Mouse (Mus musculus): ENCODE data around the gene Rgp1. TPM values are rescaled to one million over a fixed set of nuclear protein-coding genes. Genes with fewer than 3 reads are reported as not detected.

The Rgp1 gene
- polyA plus RNA-seq, 1 experiment = 28.6 TPM

GRCm38 (mm10) chr4:43552437-43552836, 26.1 kb upstream of the Rgp1 start:
- H3K4me3 ChIP-seq = no peak overlapping the region
- H3K79me2 ChIP-seq (ENCODE audit: control insufficient read depth, insufficient read depth) = peaks cover 13% of the 10 kb centered on the region
- H3K27me3 ChIP-seq (ENCODE audit: control insufficient read depth, insufficient read depth, insufficient read length) = no peaks in the 10 kb centered on the region
- no peak overlapping the region for H3ac ChIP-seq (ENCODE audit: control insufficient read depth, insufficient read length)
- no peak overlapping the region for H3K4me2 ChIP-seq (ENCODE audit: low read depth)
- H3K36me3 ChIP-seq (ENCODE audit: control insufficient read depth, insufficient read depth) = peaks cover 84% of the 10 kb centered on the region
- no peak for TF ChIP-seq USF1 (IDR thresholded peaks at IDR 0.05; ENCODE audit: low read depth)
- TF ChIP-seq MYOD1 (IDR thresholded peaks at IDR 0.05; ENCODE audit: control insufficient read depth in 1 of 3, insufficient read length in 2 of 3, low read depth in 2 of 3) = peak in 1 of 3 experiments; percentile 34

- Histone ChIP-seq H3K36me3 (ENCODE audit: control insufficient read depth, insufficient read depth) (peaks cover 78% of the 10 kb centered on the region), H3K4me2 (ENCODE audit: low read depth) (no peak overlapping the region), H3K79me2 (ENCODE audit: control insufficient read depth, insufficient read depth) (peaks cover 28% of the 10 kb centered on the region), H3ac (ENCODE audit: control insufficient read depth, insufficient read length) (no peak overlapping the region), H3K27me3 (ENCODE audit: control insufficient read depth, insufficient read depth, insufficient read length) (no peaks in the 10 kb centered on the region), H3K4me3 (no peak overlapping the region)
- no peak for TF ChIP-seq TCF3 (IDR thresholded peaks at IDR 0.05; ENCODE audit: insufficient read length, low read depth)
- TF ChIP-seq POLR2AphosphoS2 (IDR thresholded peaks at IDR 0.05; ENCODE audit: insufficient read length, low read depth) = peak; percentile 25
Measured at GRCm38 (mm10) chr4:43553891-43554290, 24.6 kb upstream of the Rgp1 start.

GRCm38 (mm10) chr4:43555926-43556325, 22.6 kb upstream of the Rgp1 start:
- Histone ChIP-seq H3K79me2 (ENCODE audit: control insufficient read depth, insufficient read depth) (peaks cover 39% of the 10 kb centered on the region), H3ac (ENCODE audit: control insufficient read depth, insufficient read length) (no peak overlapping the region), H3K36me3 (ENCODE audit: control insufficient read depth, insufficient read depth) (peaks cover 59% of the 10 kb centered on the region), H3K4me2 (ENCODE audit: low read depth) (no peak overlapping the region), H3K27me3 (ENCODE audit: control insufficient read depth, insufficient read depth, insufficient read length) (no peaks in the 10 kb centered on the region), H3K4me3 (no peak overlapping the region)
- TF ChIP-seq TCF12 (IDR thresholded peaks at IDR 0.05; ENCODE audit: insufficient read depth, poor library complexity, severe bottlenecking) = no peak
- TF ChIP-seq MAX (IDR thresholded peaks at IDR 0.05; ENCODE audit: low read depth) = no peak
- TF ChIP-seq POLR2AphosphoS2 (IDR thresholded peaks at IDR 0.05; ENCODE audit: insufficient read length, low read depth) = peak; percentile 17
- TF ChIP-seq E2F4 (IDR thresholded peaks at IDR 0.05; ENCODE audit: insufficient read depth) = no peak
- no peak for TF ChIP-seq POLR2A (IDR thresholded peaks at IDR 0.05; ENCODE audit: insufficient read length, low read depth)

- H3K79me2 ChIP-seq (ENCODE audit: control insufficient read depth, insufficient read depth) = peaks cover 53% of the 10 kb centered on the region
Measured at GRCm38 (mm10) chr4:43558028-43558630, 20.4 kb upstream of the Rgp1 start.

GRCm38 (mm10) chr4:43558631-43559356, 19.7 kb upstream of the Rgp1 start:
- H3ac ChIP-seq (ENCODE audit: control insufficient read depth, insufficient read length) = peak overlapping the region; percentile 88
- H3K4me2 ChIP-seq (ENCODE audit: low read depth) = peak overlapping the region; percentile 96
- TF ChIP-seq TCF12 (IDR thresholded peaks at IDR 0.05; ENCODE audit: insufficient read depth, poor library complexity, severe bottlenecking) (no peak), E2F4 (IDR thresholded peaks at IDR 0.05; ENCODE audit: insufficient read depth) (no peak), MYOG (IDR thresholded peaks at IDR 0.05; ENCODE audit: control insufficient read depth in 1 of 3, insufficient read depth in 1 of 3, insufficient read length in 2 of 3, low read depth in 2 of 3) (no peak), CEBPB (IDR thresholded peaks at IDR 0.05; ENCODE audit: insufficient read depth, poor library complexity, severe bottlenecking) (no peak), REST (IDR thresholded peaks at IDR 0.05; ENCODE audit: insufficient read depth, insufficient read length) (no peak), SRF (IDR thresholded peaks at IDR 0.05; ENCODE audit: control insufficient read depth, insufficient read length, low read depth) (peak; percentile 97), MYOD1 (IDR thresholded peaks at IDR 0.05; ENCODE audit: control insufficient read depth in 1 of 3, insufficient read length in 2 of 3, low read depth in 2 of 3) (peak in 1 of 3 experiments; percentile 39), MAX (IDR thresholded peaks at IDR 0.05; ENCODE audit: low read depth) (no peak), TCF3 (IDR thresholded peaks at IDR 0.05; ENCODE audit: insufficient read length, low read depth) (no peak), POLR2AphosphoS2 (IDR thresholded peaks at IDR 0.05; ENCODE audit: insufficient read length, low read depth) (peak; percentile 76), POLR2A (IDR thresholded peaks at IDR 0.05; ENCODE audit: insufficient read length, low read depth) (peak; percentile 78), USF1 (IDR thresholded peaks at IDR 0.05; ENCODE audit: low read depth) (no peak)
- H3K27me3 ChIP-seq (ENCODE audit: control insufficient read depth, insufficient read depth, insufficient read length) = no peaks in the 10 kb centered on the region
- peak overlapping the region; percentile 82 for H3K4me3 ChIP-seq
- peaks cover 32% of the 10 kb centered on the region for H3K36me3 ChIP-seq (ENCODE audit: control insufficient read depth, insufficient read depth)
- H3K79me2 ChIP-seq (ENCODE audit: control insufficient read depth, insufficient read depth) = peaks cover 58% of the 10 kb centered on the region

More at GRCm38 (mm10) chr4:43558028-43558630, 20.4 kb upstream of the Rgp1 start:
- peak overlapping the region; percentile 82 for H3K4me3 ChIP-seq
- peaks cover 39% of the 10 kb centered on the region for H3K36me3 ChIP-seq (ENCODE audit: control insufficient read depth, insufficient read depth)
- peak overlapping the region; percentile 96 for H3K4me2 ChIP-seq (ENCODE audit: low read depth)
- H3ac ChIP-seq (ENCODE audit: control insufficient read depth, insufficient read length) = peak overlapping the region; percentile 88
- no peaks in the 10 kb centered on the region for H3K27me3 ChIP-seq (ENCODE audit: control insufficient read depth, insufficient read depth, insufficient read length)
- TF ChIP-seq USF1 (IDR thresholded peaks at IDR 0.05; ENCODE audit: low read depth) (no peak), TCF3 (IDR thresholded peaks at IDR 0.05; ENCODE audit: insufficient read length, low read depth) (no peak), CEBPB (IDR thresholded peaks at IDR 0.05; ENCODE audit: insufficient read depth, poor library complexity, severe bottlenecking) (0 out of 2 replicates have a peak, but pooled peaks have one; percentile 32), SRF (IDR thresholded peaks at IDR 0.05; ENCODE audit: control insufficient read depth, insufficient read length, low read depth) (no peak), POLR2AphosphoS2 (IDR thresholded peaks at IDR 0.05; ENCODE audit: insufficient read length, low read depth) (peak; percentile 18), MYOG (IDR thresholded peaks at IDR 0.05; ENCODE audit: control insufficient read depth in 1 of 3, insufficient read depth in 1 of 3, insufficient read length in 2 of 3, low read depth in 2 of 3) (no peak), REST (IDR thresholded peaks at IDR 0.05; ENCODE audit: insufficient read depth, insufficient read length) (no peak), POLR2A (IDR thresholded peaks at IDR 0.05; ENCODE audit: insufficient read length, low read depth) (peak; percentile 48)

Measured in myocyte (in vitro differentiated cells).